Mouse (Mus musculus) hindbrain, embryonic 16.5 days (tissue): Measurements from ENCODE around the gene Ncl. TPM values are rescaled to one million over a fixed set of nuclear protein-coding genes. Genes with fewer than 3 reads are reported as not detected.

Source experiments
- ATAC-seq: fragments of 200-750 bp; cut with Nextera tagmentation; 2 replicates; pipeline ENCODE4 v1.8.0; 2017; ENCODE audit warnings: moderate TSS enrichment, moderate library complexity
- H3K27ac ChIP-seq: fragments of 300-500 bp; sonication (generic); 2 replicates; pipeline ENCODE4 v1.5.1; 2014; ENCODE audit warnings: low read depth, mild to moderate bottlenecking, control low read depth, low read length, moderate library complexity
- H3K27me3 ChIP-seq: fragments of 300-500 bp; sonication (generic); replicated peaks from 2 replicates; pipeline ENCODE4 v1.6.1; 2014; ENCODE audit warnings: low read length; ENCODE audit not compliant: control insufficient read depth, insufficient read depth
- H3K36me3 ChIP-seq: fragments of 300-500 bp; sonication (generic); 2 replicates; pipeline ENCODE4 v1.6.1; 2014; ENCODE audit warnings: mild to moderate bottlenecking, low read length, moderate library complexity, mixed read lengths; ENCODE audit not compliant: control insufficient read depth, insufficient read depth
- H3K4me1 ChIP-seq: fragments of 300-500 bp; sonication (generic); 2 replicates; pipeline ENCODE4 v1.6.1; 2014; ENCODE audit warnings: low read depth, low read length; ENCODE audit not compliant: control insufficient read depth, insufficient read depth
- H3K4me2 ChIP-seq: fragments of 300-500 bp; sonication (generic); 2 replicates; pipeline ENCODE4 v1.6.1; 2014; ENCODE audit warnings: mild to moderate bottlenecking, low read length, control low read depth, moderate library complexity
- H3K4me3 ChIP-seq: fragments of 300-500 bp; sonication (generic); 2 replicates; pipeline ENCODE4 v1.5.1; 2014; ENCODE audit warnings: mild to moderate bottlenecking, low read length, control low read depth, moderate library complexity
- H3K9ac ChIP-seq: fragments of 300-500 bp; sonication (generic); 2 replicates; pipeline ENCODE4 v1.6.1; 2014; ENCODE audit warnings: low read depth, mild to moderate bottlenecking, control low read depth, low read length, moderate library complexity
- H3K9me3 ChIP-seq: fragments of 300-500 bp; sonication (generic); 2 replicates; pipeline ENCODE4 v1.6.1; 2014; ENCODE audit warnings: mild to moderate bottlenecking, low read length, moderate library complexity; ENCODE audit not compliant: control insufficient read depth
- WGBS: fragments of 180-500 bp; shearing (Covaris S2); extraction: QIAGEN DNeasy Blood & Tissue Kit; methylation state at CpG from one replicate; pipeline ENCODE4 v1.1.7; 2014; 5-methylcytosine and 5-hydroxymethylcytosine counted together
- microRNA-seq: library from miRNA; unstranded; fragments of <30 nt; microRNA quantifications from one replicate; pipeline ENCODE4, GENCODE M21; 2017
- polyA plus RNA-seq: library from polyadenylated mRNA; unstranded; fragments of >200 nt; fragmentation: Nextera tagmentation; extraction: Ambion mirVana; gene quantifications from 2 replicates; pipeline ENCODE4 v1.2.1, GENCODE M21; 2015

The Ncl gene
- polyA plus RNA-seq, 1 experiment from 2014 or later: 205 TPM

- WGBS: 63% methylated on average over 6 of the region's 6 CpGs
- H3K27me3 ChIP-seq: peaks cover 14% of the 10 kb centered on the region; the same call in 1 of the 2 replicates
Observed at GRCm38 (mm10) chr1:86301221-86302091, 57.7 kb downstream of the Ncl start.

GRCm38 (mm10) chr1:86300731-86301130, 58.5 kb downstream of the Ncl start:
- no peaks in the 10 kb centered on the region for H3K36me3 ChIP-seq
- 57% methylated on average over 7 of the region's 7 CpGs for whole genome bisulfite sequencing
- no peaks in the 10 kb centered on the region for H3K9me3 ChIP-seq
- peaks cover 4% of the 10 kb centered on the region; the same call in 1 of the 2 replicates for H3K4me1 ChIP-seq
- H3K4me3 ChIP-seq: no peak overlapping the region
- ATAC-seq: no peak
- no peak overlapping the region for H3K9ac ChIP-seq
- no peak overlapping the region for H3K4me2 ChIP-seq
- peaks cover 14% of the 10 kb centered on the region; the same call in 1 of the 2 replicates for H3K27me3 ChIP-seq
- no peak overlapping the region for H3K27ac ChIP-seq

More at GRCm38 (mm10) chr1:86301221-86302091, 57.7 kb downstream of the Ncl start:
- 0 out of 2 replicates have a peak, but pooled peaks cover 3% of the 10 kb centered on the region for H3K36me3 ChIP-seq
- no peak overlapping the region for H3K27ac ChIP-seq
- H3K4me3 ChIP-seq: no peak overlapping the region
- H3K4me1 ChIP-seq: peaks cover 4% of the 10 kb centered on the region; the same call in 1 of the 2 replicates
- no peaks in the 10 kb centered on the region for H3K9me3 ChIP-seq
- no peak overlapping the region for H3K4me2 ChIP-seq
- H3K9ac ChIP-seq: no peak overlapping the region
- ATAC-seq: no peak

GRCm38 (mm10) chr1:86300093-86300492, 59.1 kb downstream of the Ncl start:
- Histone ChIP-seq H3K9me3 (no peaks in the 10 kb centered on the region), H3K4me3 (no peak overlapping the region), H3K27ac (no peak overlapping the region), H3K9ac (no peak overlapping the region), H3K36me3 (no peaks in the 10 kb centered on the region), H3K4me1 (peaks cover 4% of the 10 kb centered on the region; the same call in 1 of the 2 replicates), H3K4me2 (no peak overlapping the region), H3K27me3 (peaks cover 14% of the 10 kb centered on the region; the same call in 1 of the 2 replicates)
- WGBS: 11% methylated on average over 2 of the region's 2 CpGs
- no peak for ATAC-seq

Small RNAs within 50 kb of the gene (microRNA-seq; reads per million reads assigned to microRNA genes)
- 31.7 reads per million, percentile 36 among the genes with 10 or more reads in this experiment for gene mmu-mir-3535

Other genes with a start within 250 kb of the Ncl start
- gene Htr2b, start 247.4 kb downstream of the Ncl start, polyA plus RNA-seq: 0.14 and 0.50 TPM in 2 replicates
- gene Gm21972, start 225.8 kb downstream of the Ncl start, polyA plus RNA-seq: 0.37 and 0.56 TPM in 2 replicates
- gene Armc9, start 204.6 kb downstream of the Ncl start, polyA plus RNA-seq: 34.5 and 36.9 TPM in 2 replicates
- gene B3gnt7, start 56.6 kb downstream of the Ncl start, polyA plus RNA-seq: 9.9 and 10.6 TPM in 2 replicates
- gene Nmur1, start 66.8 kb upstream of the Ncl start, polyA plus RNA-seq: 0.13 TPM in 1 of 2 replicates, not detected in the other
- gene Tex44, start 66.9 kb upstream of the Ncl start, polyA plus RNA-seq: not detected in 2 replicates
- 1,165 and 1,204 TPM in 2 replicates for gene Ptma, start 167.3 kb upstream of the Ncl start, polyA plus RNA-seq
- 103 and 113 TPM in 2 replicates for gene Pde6d, start 223.2 kb upstream of the Ncl start, polyA plus RNA-seq
- gene Cops7b, start 223.5 kb upstream of the Ncl start, polyA plus RNA-seq: 57.1 and 62.5 TPM in 2 replicates